Mouse (Mus musculus): ENCODE measurements around the gene Egfl7. TPM values are rescaled to one million over a fixed set of nuclear protein-coding genes. Genes with fewer than 3 reads are reported as not detected.

Gene Egfl7
- total RNA-seq, 2 experiments from 2014 or later: 73.0 to 78.3 TPM

- intact Hi-C loops (cut with DNase I): loop anchor here (5.0 kb wide), 1 partner anchor 109 kb away; no protein-coding TSS in a partner anchor
- no peak for DNase-seq
Observed at GRCm38 (mm10) chr2:26561351-26562016, 18.3 kb upstream of the Egfl7 start.

GRCm38 (mm10) chr2:26566221-26566620 is 13.6 kb upstream of the Egfl7 start:
- DNase-seq: peak; percentile 57
- intact Hi-C loops (cut with DNase I): no loop called here

GRCm38 (mm10) chr2:26570034-26570433 is 9.8 kb upstream of the Egfl7 start:
- peak; percentile 77 for DNase-seq
- intact Hi-C loops (cut with DNase I): no loop called here

- intact Hi-C loops (cut with DNase I): no loop called here
- no peak for DNase-seq
Observed at GRCm38 (mm10) chr2:26571400-26571799, 8.4 kb upstream of the Egfl7 start.

GRCm38 (mm10) chr2:26571826-26572225 is 8.0 kb upstream of the Egfl7 start:
- intact Hi-C loops (cut with DNase I): no loop called here
- DNase-seq: no peak

- intact Hi-C loops (cut with DNase I): no loop called here
- DNase-seq: peak; percentile 89
Observed at GRCm38 (mm10) chr2:26573396-26573795, 6.4 kb upstream of the Egfl7 start.

- intact Hi-C loops (cut with DNase I): no loop called here
- no peak for DNase-seq
Observed at GRCm38 (mm10) chr2:26573807-26574206, 6.0 kb upstream of the Egfl7 start.

- no peak for DNase-seq
- intact Hi-C loops (cut with DNase I): no loop called here
Observed at GRCm38 (mm10) chr2:26574862-26575261, 5.0 kb upstream of the Egfl7 start.

- no peak for DNase-seq
- intact Hi-C loops (cut with DNase I): no loop called here
Observed at GRCm38 (mm10) chr2:26575378-26575777, 4.4 kb upstream of the Egfl7 start.

GRCm38 (mm10) chr2:26575865-26576264 is 3.9 kb upstream of the Egfl7 start:
- DNase-seq: no peak
- intact Hi-C loops (cut with DNase I): no loop called here

- no peak for DNase-seq
- intact Hi-C loops (cut with DNase I): no loop called here
Observed at GRCm38 (mm10) chr2:26576462-26576861, 3.4 kb upstream of the Egfl7 start.

- DNase-seq: no peak
- intact Hi-C loops (cut with DNase I): no loop called here
Observed at GRCm38 (mm10) chr2:26578369-26578768, 1.4 kb upstream of the Egfl7 start.

- intact Hi-C loops (cut with DNase I): no loop called here
- DNase-seq: no peak
Observed at GRCm38 (mm10) chr2:26580751-26581150, 937 bp downstream of the Egfl7 start.

GRCm38 (mm10) chr2:26582203-26582602 is 2.4 kb downstream of the Egfl7 start:
- intact Hi-C loops (cut with DNase I): no loop called here
- no peak for DNase-seq

GRCm38 (mm10) chr2:26582741-26583140 is 2.9 kb downstream of the Egfl7 start:
- DNase-seq: peak; percentile 53
- intact Hi-C loops (cut with DNase I): no loop called here

- intact Hi-C loops (cut with DNase I): no loop called here
- no peak for DNase-seq
Observed at GRCm38 (mm10) chr2:26583640-26584039, 3.8 kb downstream of the Egfl7 start.

- DNase-seq: peak; percentile 39
Observed at GRCm38 (mm10) chr2:26585713-26586112, 5.9 kb downstream of the Egfl7 start.

GRCm38 (mm10) chr2:26586294-26587043 is 6.7 kb downstream of the Egfl7 start, which contains the start of gene Gm20532:
Gene Gm20532, plus strand, starts transcription at chr2:26586639.
- intact Hi-C loops (cut with DNase I): no loop called here
- peak; percentile 83 for DNase-seq

More at GRCm38 (mm10) chr2:26585713-26586112, 5.9 kb downstream of the Egfl7 start:
- intact Hi-C loops (cut with DNase I): no loop called here

GRCm38 (mm10) chr2:26587044-26587405 is 7.2 kb downstream of the Egfl7 start:
- intact Hi-C loops (cut with DNase I): no loop called here
- no peak for DNase-seq

- intact Hi-C loops (cut with DNase I): no loop called here
- DNase-seq: no peak
Observed at GRCm38 (mm10) chr2:26588573-26588972, 8.8 kb downstream of the Egfl7 start.

- intact Hi-C loops (cut with DNase I): no loop called here
- no peak for DNase-seq
Observed at GRCm38 (mm10) chr2:26589284-26589683, 9.5 kb downstream of the Egfl7 start.

- DNase-seq: no peak
- intact Hi-C loops (cut with DNase I): no loop called here
Observed at GRCm38 (mm10) chr2:26590282-26590681, 10.5 kb downstream of the Egfl7 start.

Data from left cerebral cortex, postnatal 4 days (tissue).